Mouse (Mus musculus) embryo, embryonic 10.5 days (tissue): ENCODE measurements at regions not wholly inside any gene's neighbourhood (a gene's known extent, or its start where the extent isn't known, plus 50 kb on each side); places are given as distances from the start of the nearest gene placed in this dataset.
A peak's percentile ranks its signal among the peaks of the same experiment; 100 is the strongest.

ENCODE experiments used
- DNase-seq: peaks from one replicate; pipeline ENCODE4 v3.0.0-alpha.2; 2015; ENCODE audit warnings: low spot score

GRCm38 (mm10) chr6:51754239-51754681 lies 230.6 kb downstream of the Snx10 start:
- no peak for DNase-seq

GRCm38 (mm10) chr6:51757131-51757530 lies 233.4 kb downstream of the Snx10 start:
- DNase-seq = no peak

- no peak for DNase-seq
These were observed 234.0 kb downstream of the Snx10 start for GRCm38 (mm10) chr6:51757746-51758145.

- DNase-seq = no peak
These were observed 235.1 kb downstream of the Snx10 start for GRCm38 (mm10) chr6:51758781-51759180.

GRCm38 (mm10) chr6:51760372-51760771 lies 236.7 kb downstream of the Snx10 start:
- no peak for DNase-seq

- no peak for DNase-seq
These were observed 237.8 kb downstream of the Snx10 start for GRCm38 (mm10) chr6:51761506-51761905.

GRCm38 (mm10) chr6:51766482-51766881 lies 242.8 kb downstream of the Snx10 start:
- no peak for DNase-seq

GRCm38 (mm10) chr6:51767582-51768341 lies 244.1 kb downstream of the Snx10 start:
- peak; percentile 72 for DNase-seq

- DNase-seq = no peak
These were observed 241.3 kb downstream of the Skap2 start for GRCm38 (mm10) chr6:51771001-51771400.

GRCm38 (mm10) chr6:51771424-51771823 lies 240.9 kb downstream of the Skap2 start:
- DNase-seq = peak; percentile 39

- no peak for DNase-seq
These were observed 237.6 kb downstream of the Skap2 start for GRCm38 (mm10) chr6:51774771-51775170.

- no peak for DNase-seq
These were observed 226.7 kb downstream of the Skap2 start for GRCm38 (mm10) chr6:51785615-51786014.

- DNase-seq = no peak
These were observed 225.5 kb downstream of the Skap2 start for GRCm38 (mm10) chr6:51786836-51787235.

- no peak for DNase-seq
These were observed 224.2 kb downstream of the Skap2 start for GRCm38 (mm10) chr6:51788156-51788555.

GRCm38 (mm10) chr6:51790293-51790692 lies 222.1 kb downstream of the Skap2 start:
- DNase-seq = no peak

GRCm38 (mm10) chr6:51790693-51791092 lies 221.7 kb downstream of the Skap2 start:
- DNase-seq = no peak

GRCm38 (mm10) chr6:51795300-51795699 lies 217.0 kb downstream of the Skap2 start:
- peak; percentile 51 for DNase-seq

GRCm38 (mm10) chr6:51798577-51799240 lies 213.6 kb downstream of the Skap2 start:
- no peak for DNase-seq

- DNase-seq = no peak
These were observed 206.7 kb downstream of the Skap2 start for GRCm38 (mm10) chr6:51805656-51806055.
